Mouse (Mus musculus) intestine, embryonic 14.5 days (tissue): Measurements from ENCODE around the gene Irf4. TPM values are rescaled to one million over a fixed set of nuclear protein-coding genes. Genes with fewer than 3 reads are reported as not detected.

Experiments
- ATAC-seq: fragments of 200-750 bp; cut with Nextera tagmentation; replicated peaks from 2 replicates; pipeline ENCODE4 v1.8.0; 2017; ENCODE audit warnings: low read depth, moderate number of reproducible peaks, moderate TSS enrichment, moderate library complexity; ENCODE audit not compliant: low FRiP score, low TSS enrichment
- DNase-seq: peaks from one replicate; pipeline ENCODE4 v3.0.0-alpha.2; 2018; ENCODE audit warnings: low spot score
- H3K27ac ChIP-seq: fragments of 300-500 bp; sonication (generic); 2 replicates; pipeline ENCODE4 v1.5.1; 2014; ENCODE audit warnings: low read depth, mild to moderate bottlenecking, control low read depth
- H3K27me3 ChIP-seq: fragments of 300-500 bp; sonication (generic); replicated peaks from 2 replicates; pipeline ENCODE4 v1.6.1; 2014; ENCODE audit warnings: low read length, control low read depth; ENCODE audit not compliant: control insufficient read depth, insufficient read depth
- H3K36me3 ChIP-seq: fragments of 300-500 bp; sonication (generic); 2 replicates; pipeline ENCODE4 v1.6.1; 2014; ENCODE audit warnings: low read length, control low read depth; ENCODE audit not compliant: control insufficient read depth, insufficient read depth
- H3K4me1 ChIP-seq: fragments of 300-500 bp; sonication (generic); replicated peaks from 2 replicates; pipeline ENCODE4 v1.6.1; 2014; ENCODE audit warnings: low read length, control low read depth, mixed read lengths; ENCODE audit not compliant: control insufficient read depth, insufficient read depth
- H3K4me2 ChIP-seq: fragments of 300-500 bp; sonication (generic); 2 replicates; pipeline ENCODE4 v1.6.1; 2014; ENCODE audit warnings: low read length
- H3K4me3 ChIP-seq: fragments of 300-500 bp; sonication (generic); 2 replicates; pipeline ENCODE4 v1.5.1; 2014; ENCODE audit warnings: low read depth, low read length, control low read depth, mixed read lengths
- H3K9ac ChIP-seq: fragments of 300-500 bp; sonication (generic); 2 replicates; pipeline ENCODE4 v1.6.1; 2014; ENCODE audit warnings: mild to moderate bottlenecking, low read length
- H3K9me3 ChIP-seq: fragments of 300-500 bp; sonication (generic); 2 replicates; pipeline ENCODE4 v1.6.1; 2016; ENCODE audit warnings: low read length, control low read depth; ENCODE audit not compliant: control insufficient read depth
- WGBS: fragments of 180-500 bp; shearing (Covaris S2); extraction: QIAGEN DNeasy Blood & Tissue Kit; methylation state at CpG from one replicate; pipeline ENCODE4 v1.1.7; 2014; 5-methylcytosine and 5-hydroxymethylcytosine counted together
- polyA plus RNA-seq: library from polyadenylated mRNA; unstranded; fragments of >200 nt; fragmentation: Nextera tagmentation; extraction: Ambion mirVana; gene quantifications from 2 replicates; pipeline ENCODE4 v1.2.1, GENCODE M21; 2014

Irf4 gene
- polyA plus RNA-seq, 1 experiment from 2014 or later, result 0.04 TPM

GRCm38 (mm10) chr13:30753441-30753840 is 4.4 kb downstream of the Irf4 start:
- ATAC-seq (no peak), DNase-seq (no peak)
- Histone ChIP-seq H3K9ac (no peak overlapping the region), H3K4me1 (0 out of 2 replicates have a peak, but pooled peaks cover 4% of the 10 kb centered on the region), H3K27ac (no peak overlapping the region), H3K27me3 (peaks cover 44% of the 10 kb centered on the region), H3K9me3 (no peaks in the 10 kb centered on the region), H3K4me3 (no peak overlapping the region), H3K4me2 (no peak overlapping the region), H3K36me3 (no peaks in the 10 kb centered on the region)
- 83% methylated on average over 3 of the region's 3 CpGs for WGBS

- no peak overlapping the region for H3K4me3 ChIP-seq
- DNase-seq, result no peak
- H3K9me3 ChIP-seq, result no peaks in the 10 kb centered on the region
- WGBS, result 86% methylated on average over 4 of the region's 4 CpGs
- peaks cover 38% of the 10 kb centered on the region for H3K27me3 ChIP-seq
- no peak overlapping the region for H3K4me2 ChIP-seq
- no peaks in the 10 kb centered on the region for H3K36me3 ChIP-seq
- H3K4me1 ChIP-seq, result 0 out of 2 replicates have a peak, but pooled peaks cover 4% of the 10 kb centered on the region
- no peak overlapping the region for H3K27ac ChIP-seq
- no peak overlapping the region for H3K9ac ChIP-seq
- no peak for ATAC-seq
Measured at GRCm38 (mm10) chr13:30754066-30754465, 5.0 kb downstream of the Irf4 start.

- H3K36me3 ChIP-seq, result no peaks in the 10 kb centered on the region
- H3K27ac ChIP-seq, result no peak overlapping the region
- H3K4me3 ChIP-seq, result no peak overlapping the region
- DNase-seq, result no peak
- ATAC-seq, result no peak
- H3K4me1 ChIP-seq, result 0 out of 2 replicates have a peak, but pooled peaks cover under 1% of the 10 kb centered on the region
- H3K9ac ChIP-seq, result no peak overlapping the region
- 75% methylated on average over 10 of the region's 10 CpGs for WGBS
- peaks cover 29% of the 10 kb centered on the region for H3K27me3 ChIP-seq
- H3K9me3 ChIP-seq, result no peaks in the 10 kb centered on the region
- H3K4me2 ChIP-seq, result no peak overlapping the region
Measured at GRCm38 (mm10) chr13:30754825-30755476, 5.9 kb downstream of the Irf4 start.

- peaks cover 22% of the 10 kb centered on the region for H3K27me3 ChIP-seq
- H3K9me3 ChIP-seq, result no peaks in the 10 kb centered on the region
- ATAC-seq (no peak), DNase-seq (no peak)
- H3K4me1 ChIP-seq, result no peaks in the 10 kb centered on the region
- WGBS, result 76% methylated on average over 3 of the region's 3 CpGs
- H3K9ac ChIP-seq, result no peak overlapping the region
- H3K27ac ChIP-seq, result no peak overlapping the region
- H3K36me3 ChIP-seq, result no peaks in the 10 kb centered on the region
- H3K4me3 ChIP-seq, result no peak overlapping the region
- no peak overlapping the region for H3K4me2 ChIP-seq
Measured at GRCm38 (mm10) chr13:30755577-30755976, 6.6 kb downstream of the Irf4 start.

- Histone ChIP-seq H3K4me1 (no peaks in the 10 kb centered on the region), H3K9me3 (no peaks in the 10 kb centered on the region), H3K27ac (no peak overlapping the region), H3K9ac (no peak overlapping the region), H3K36me3 (no peaks in the 10 kb centered on the region), H3K27me3 (peaks cover 17% of the 10 kb centered on the region), H3K4me3 (no peak overlapping the region), H3K4me2 (no peak overlapping the region)
- 82% methylated on average over 9 of the region's 9 CpGs for WGBS
- ATAC-seq (no peak), DNase-seq (no peak)
Measured at GRCm38 (mm10) chr13:30755998-30756639, 7.1 kb downstream of the Irf4 start.

- Histone ChIP-seq H3K36me3 (no peaks in the 10 kb centered on the region), H3K27me3 (peaks cover 4% of the 10 kb centered on the region), H3K9me3 (no peaks in the 10 kb centered on the region), H3K4me1 (no peaks in the 10 kb centered on the region), H3K9ac (no peak overlapping the region), H3K4me3 (no peak overlapping the region), H3K4me2 (no peak overlapping the region), H3K27ac (no peak overlapping the region)
- WGBS, result 88% methylated on average over 14 of the region's 14 CpGs
- ATAC-seq, result no peak
- no peak for DNase-seq
Measured at GRCm38 (mm10) chr13:30757264-30757900, 8.4 kb downstream of the Irf4 start.

- H3K4me1 ChIP-seq, result no peaks in the 10 kb centered on the region
- no peaks in the 10 kb centered on the region for H3K9me3 ChIP-seq
- ATAC-seq (no peak), DNase-seq (no peak)
- H3K27ac ChIP-seq, result no peak overlapping the region
- H3K27me3 ChIP-seq, result no peaks in the 10 kb centered on the region
- no peak overlapping the region for H3K4me3 ChIP-seq
- 54% methylated on average over 11 of the region's 11 CpGs for WGBS
- H3K4me2 ChIP-seq, result no peak overlapping the region
- no peak overlapping the region for H3K9ac ChIP-seq
- H3K36me3 ChIP-seq, result no peaks in the 10 kb centered on the region
Measured at GRCm38 (mm10) chr13:30758789-30759381, 9.9 kb downstream of the Irf4 start.

GRCm38 (mm10) chr13:30760374-30761090 is 11.5 kb downstream of the Irf4 start:
- no peak for ATAC-seq
- Histone ChIP-seq H3K4me2 (no peak overlapping the region), H3K9ac (no peak overlapping the region), H3K9me3 (no peaks in the 10 kb centered on the region), H3K27me3 (no peaks in the 10 kb centered on the region), H3K4me3 (no peak overlapping the region), H3K4me1 (no peaks in the 10 kb centered on the region), H3K27ac (no peak overlapping the region), H3K36me3 (no peaks in the 10 kb centered on the region)
- WGBS, result 75% methylated on average over 3 of the region's 3 CpGs
- DNase-seq, result no peak
